Mouse (Mus musculus) spleen, adult 2 months (tissue): ENCODE data around the gene 9530003J23Rik. TPM values are rescaled to one million over a fixed set of nuclear protein-coding genes. Genes with fewer than 3 reads are reported as not detected.

Experiments
- DNase-seq, 2 experiments: peaks; one replicate each; pipeline versions ENCODE4 v3.0.0 to v3.0.0-alpha.2; 2012 to 2021; ENCODE audit warnings: low spot score in 2 of 2, low read depth in 1 of 2
- H3K27ac ChIP-seq: fragments of 200-500 bp; 2 replicates; pipeline ENCODE4 v1.5.1; 2012; ENCODE audit warnings: low read length, inconsistent platforms; ENCODE audit not compliant: insufficient read depth
- H3K27me3 ChIP-seq: fragments of 200-500 bp; 2 replicates; pipeline ENCODE4 v1.6.1; 2012; ENCODE audit warnings: mild to moderate bottlenecking, moderate library complexity, low read length, inconsistent platforms; ENCODE audit not compliant: control insufficient read depth, insufficient read depth
- H3K36me3 ChIP-seq: fragments of 200-500 bp; 2 replicates; pipeline ENCODE4 v1.6.1; 2012; ENCODE audit warnings: mild to moderate bottlenecking, low read length, inconsistent platforms; ENCODE audit not compliant: control insufficient read depth, insufficient read depth
- H3K4me1 ChIP-seq: fragments of 200-500 bp; 2 replicates; pipeline ENCODE4 v1.6.1; 2011; ENCODE audit warnings: inconsistent platforms; ENCODE audit not compliant: control insufficient read depth, insufficient read depth, insufficient read length
- H3K4me3 ChIP-seq: fragments of 200-500 bp; 2 replicates; pipeline ENCODE4 v1.5.1; 2011; ENCODE audit warnings: mild to moderate bottlenecking, inconsistent platforms; ENCODE audit not compliant: insufficient read depth, insufficient read length; ENCODE audit errors: extremely low read depth
- CTCF ChIP-seq: fragments of 200-500 bp; IDR thresholded peaks from 2 replicates; pipeline ENCODE4 v1.5.1; 2011; ENCODE audit warnings: mild to moderate bottlenecking, inconsistent platforms; ENCODE audit not compliant: insufficient read depth, insufficient read length, insufficient replicate concordance; ENCODE audit errors: extremely low read depth
- POLR2A ChIP-seq: fragments of 200-500 bp; IDR thresholded peaks from 2 replicates; pipeline ENCODE4 v1.6.1; 2011; ENCODE audit warnings: low read depth, low read length, inconsistent platforms
- WGBS: fragments of 180-500 bp; shearing (Covaris S2); methylation state at CpG from one replicate; pipeline ENCODE4 v1.1.7; 2018; 5-methylcytosine and 5-hydroxymethylcytosine counted together
- polyA plus RNA-seq: library from polyadenylated mRNA; depleted of rRNA; stranded (reverse); fragments of >200 nt; gene quantifications from 2 replicates; pipeline ENCODE4 v1.2.3, GENCODE M21; 2012; rRNA removed

9530003J23Rik gene
- polyA plus RNA-seq, 1 experiment: not detected

- TF ChIP-seq POLR2A (no peak), CTCF (no peak)
- no peaks in the 10 kb centered on the region for H3K36me3 ChIP-seq
- 85% methylated on average over 17 of the region's 17 CpGs for WGBS
- H3K27ac ChIP-seq: no peak overlapping the region
- no peak overlapping the region for H3K4me3 ChIP-seq
- no peaks in the 10 kb centered on the region for H3K27me3 ChIP-seq
- no peak for DNase-seq
- no peaks in the 10 kb centered on the region for H3K4me1 ChIP-seq
These were observed 35.4 kb downstream of the 9530003J23Rik start for GRCm38 (mm10) chr10:117202981-117203557.

- H3K36me3 ChIP-seq: no peaks in the 10 kb centered on the region
- WGBS: 89% methylated on average over 3 of the region's 3 CpGs
- H3K27me3 ChIP-seq: no peaks in the 10 kb centered on the region
- no peak overlapping the region for H3K4me3 ChIP-seq
- H3K4me1 ChIP-seq: no peaks in the 10 kb centered on the region
- TF ChIP-seq CTCF (no peak), POLR2A (no peak)
- no peak overlapping the region for H3K27ac ChIP-seq
- no peak for DNase-seq
These were observed 38.8 kb downstream of the 9530003J23Rik start for GRCm38 (mm10) chr10:117199701-117200100.

GRCm38 (mm10) chr10:117196696-117197095 is 41.8 kb downstream of the 9530003J23Rik start:
- no peak overlapping the region for H3K27ac ChIP-seq
- no peaks in the 10 kb centered on the region for H3K27me3 ChIP-seq
- WGBS: 90% methylated on average over 3 of the region's 3 CpGs
- no peaks in the 10 kb centered on the region for H3K36me3 ChIP-seq
- no peak overlapping the region for H3K4me3 ChIP-seq
- DNase-seq: no peak
- TF ChIP-seq CTCF (no peak), POLR2A (no peak)
- no peaks in the 10 kb centered on the region for H3K4me1 ChIP-seq

- 97% methylated on average over 4 of the region's 4 CpGs for whole genome bisulfite sequencing
- TF ChIP-seq CTCF (no peak), POLR2A (no peak)
- Histone ChIP-seq H3K36me3 (no peaks in the 10 kb centered on the region), H3K27ac (no peak overlapping the region), H3K4me3 (no peak overlapping the region), H3K27me3 (no peaks in the 10 kb centered on the region), H3K4me1 (no peaks in the 10 kb centered on the region)
- no peak for DNase-seq
These were observed 42.8 kb downstream of the 9530003J23Rik start for GRCm38 (mm10) chr10:117195748-117196147.

- no peak for DNase-seq
- no peak overlapping the region for H3K27ac ChIP-seq
- H3K27me3 ChIP-seq: no peaks in the 10 kb centered on the region
- no peaks in the 10 kb centered on the region for H3K4me1 ChIP-seq
- H3K36me3 ChIP-seq: no peaks in the 10 kb centered on the region
- no peak overlapping the region for H3K4me3 ChIP-seq
- TF ChIP-seq CTCF (no peak), POLR2A (no peak)
- 94% methylated on average over 12 of the region's 12 CpGs for WGBS
These were observed 43.5 kb downstream of the 9530003J23Rik start for GRCm38 (mm10) chr10:117195005-117195404.

- TF ChIP-seq POLR2A: no peak
- no peak for TF ChIP-seq CTCF
- no peaks in the 10 kb centered on the region for H3K36me3 ChIP-seq
- no peaks in the 10 kb centered on the region for H3K4me1 ChIP-seq
- DNase-seq: no peak
- no peaks in the 10 kb centered on the region for H3K27me3 ChIP-seq
- H3K27ac ChIP-seq: no peak overlapping the region
- 91% methylated on average over 5 of the region's 5 CpGs for WGBS
- H3K4me3 ChIP-seq: no peak overlapping the region
These were observed 45.1 kb downstream of the 9530003J23Rik start for GRCm38 (mm10) chr10:117193364-117193763.

- Histone ChIP-seq H3K27ac (no peak overlapping the region), H3K27me3 (no peaks in the 10 kb centered on the region), H3K36me3 (no peaks in the 10 kb centered on the region), H3K4me1 (no peaks in the 10 kb centered on the region), H3K4me3 (no peak overlapping the region)
- DNase-seq: no peak
- TF ChIP-seq POLR2A (no peak), CTCF (no peak)
- 85% methylated on average over 9 of the region's 9 CpGs for WGBS
These were observed 53.0 kb downstream of the 9530003J23Rik start for GRCm38 (mm10) chr10:117185399-117186089.

Other genes starting within 250 kb of the 9530003J23Rik start
- not detected in 2 replicates for gene Lrrc10, start 193.4 kb downstream of the 9530003J23Rik start, polyA plus RNA-seq
- 45.7 and 47.5 TPM in 2 replicates for gene Cct2, start 174.9 kb downstream of the 9530003J23Rik start, polyA plus RNA-seq
- 5.7 and 6.0 TPM in 2 replicates for gene Frs2, start 90.2 kb downstream of the 9530003J23Rik start, polyA plus RNA-seq
- 27.5 and 29.4 TPM in 2 replicates for gene Yeats4, start 14.2 kb downstream of the 9530003J23Rik start, polyA plus RNA-seq
- gene Lyz2, start 43.6 kb upstream of the 9530003J23Rik start, polyA plus RNA-seq: 672 and 749 TPM in 2 replicates
- gene Lyz1, start 54.2 kb upstream of the 9530003J23Rik start, polyA plus RNA-seq: 6.2 and 6.7 TPM in 2 replicates
- gene Cpsf6, start 141.3 kb upstream of the 9530003J23Rik start, polyA plus RNA-seq: 51.9 and 79.8 TPM in 2 replicates